Mouse (Mus musculus): ENCODE results near the gene Uvrag. TPM values are rescaled to one million over a fixed set of nuclear protein-coding genes. Genes with fewer than 3 reads are reported as not detected.

Gene Uvrag
- total RNA-seq (2012; rRNA removed) (14.1 and 15.0 TPM in 2 replicates), polyA plus RNA-seq (2012; ENCODE audit: insufficient read depth in 1 of 2, insufficient read length in 2 of 2, low read depth in 1 of 2, low replicate concordance in 2 of 2, missing spikeins in 1 of 2) (10 to 100 TPM in 1 of 2 experiments, not detected in 1; 19.5 TPM)

DNA sequence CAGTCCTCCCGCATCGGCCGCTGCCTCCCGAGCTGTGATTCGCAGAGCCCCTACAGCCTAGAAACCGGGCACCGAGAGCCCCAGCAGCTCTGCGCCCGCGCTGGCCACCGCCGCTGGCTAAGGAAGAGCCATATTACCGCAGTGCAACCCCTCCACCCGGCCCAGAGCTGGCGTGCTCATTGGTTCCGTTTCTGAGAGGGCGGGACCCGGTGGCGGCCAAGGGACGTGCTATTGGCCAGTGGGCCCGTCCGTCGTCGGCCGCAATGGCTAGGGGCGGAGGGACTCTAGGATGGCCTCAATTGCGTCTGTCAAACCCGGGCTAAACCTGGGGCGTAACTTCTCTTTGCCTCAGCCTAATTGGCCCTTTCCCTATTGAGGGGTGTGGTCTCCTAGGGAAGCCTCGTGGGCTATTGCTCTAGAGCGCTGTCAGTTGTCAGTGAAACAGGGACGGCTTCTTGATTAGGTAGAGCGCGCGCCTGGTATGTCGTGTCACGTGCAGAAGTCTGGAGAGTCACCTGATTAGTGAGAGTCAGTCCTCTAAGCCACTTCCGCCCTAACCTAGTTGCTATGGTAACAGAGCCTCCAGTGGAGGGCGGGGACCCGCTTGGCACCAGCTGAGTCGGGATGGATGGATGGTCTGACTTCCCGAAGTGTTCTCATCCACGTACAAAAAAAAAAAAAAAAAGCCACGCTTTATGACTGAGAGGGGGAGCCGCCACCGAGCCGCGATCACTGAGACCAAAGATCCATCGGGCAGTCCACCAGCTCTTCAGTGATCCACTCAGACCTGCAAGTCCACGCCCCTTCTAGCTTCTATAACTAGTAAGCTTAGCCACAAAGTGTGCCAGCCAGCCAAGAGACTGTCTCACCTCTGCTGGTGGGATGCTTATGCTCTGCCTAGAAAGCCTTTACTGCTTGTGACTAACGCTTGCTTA is at the start of gene Uvrag:
Uvrag (minus strand) TSS at position 158 of the 935 bp plus-strand sequence.
- Histone ChIP-seq H3K79me2 (ENCODE audit: control insufficient read depth, insufficient read depth, low read length, poor library complexity) (peaks cover 28% of the 10 kb centered on the region), H3K27me3 (ENCODE audit: control insufficient read depth in 1 of 2, insufficient read depth in 2 of 2, low read length in 2 of 2) (no peaks in the 10 kb centered on the region), H3K36me3 (ENCODE audit: control insufficient read depth in 1 of 2, insufficient read depth in 2 of 2, low read length in 2 of 2) (peaks cover 0 to 3% of the 10 kb centered on the region in 2 experiments; a peak in 1 of 4 replicates), H3K9ac (ENCODE audit: control insufficient read depth, low read depth, low read length, poor library complexity, severe bottlenecking) (peak within 1 kb of the TSS; percentile 89), H3K4me1 (ENCODE audit: control insufficient read depth in 1 of 2, insufficient read depth in 2 of 2, low read length in 2 of 2) (peaks cover 0 to 2% of the 10 kb centered on the region in 2 experiments; a peak in 1 of 4 replicates), H3K4me3 (ENCODE audit: control insufficient read depth in 1 of 2, insufficient read depth in 1 of 2, low read depth in 2 of 2, low read length in 2 of 2) (peak within 1 kb of the TSS; percentile 72 to 99), H3K9me3 (replicated peaks; ENCODE audit: insufficient read depth, low read length) (no peaks in the 10 kb centered on the region), H3K27ac (ENCODE audit: control insufficient read depth, low read depth, low read length) (peak within 1 kb of the TSS; percentile 47)
- peak; percentile 99 for DNase-seq (ENCODE audit: low read depth, low spot score)
- TF ChIP-seq MYC (IDR thresholded peaks at IDR 0.05; ENCODE audit: low read depth, low read length), result no peak
- peak; percentile 95 for TF ChIP-seq MAX (IDR thresholded peaks at IDR 0.05; ENCODE audit: low read length)
- TF ChIP-seq RAD21 (IDR thresholded peaks at IDR 0.05; ENCODE audit: low read depth, low read length), result no peak
- peak; percentile 40; the same call in 1 of the 2 replicates for TF ChIP-seq MAZ (IDR thresholded peaks at IDR 0.05; ENCODE audit: low read depth, low read length)
- no peak for TF ChIP-seq ZKSCAN1 (IDR thresholded peaks at IDR 0.05; ENCODE audit: low read depth, low read length)
- no peak for TF ChIP-seq SMC3 (IDR thresholded peaks at IDR 0.05; ENCODE audit: low read depth, low read length)
- TF ChIP-seq JUND (IDR thresholded peaks at IDR 0.05; ENCODE audit: low read depth, low read length), result no peak
- no peak for TF ChIP-seq TAL1 (IDR thresholded peaks at IDR 0.05; ENCODE audit: low read length)
- TF ChIP-seq TBP (IDR thresholded peaks at IDR 0.05; ENCODE audit: low read depth, low read length), result peak; percentile 74
- 0 out of 2 replicates have a peak, but pooled peaks have one; percentile 41 for TF ChIP-seq ZMIZ1 (IDR thresholded peaks at IDR 0.05; ENCODE audit: low read depth, low read length)
- TF ChIP-seq ZC3H11A (IDR thresholded peaks at IDR 0.05; ENCODE audit: low read depth, low read length), result no peak
- peak; percentile 95 for TF ChIP-seq ELF1 (IDR thresholded peaks at IDR 0.05; ENCODE audit: low read depth, low read length)
- peak; percentile 89 for TF ChIP-seq MXI1 (IDR thresholded peaks at IDR 0.05; ENCODE audit: low read depth, low read length)
- 0 out of 2 replicates have a peak, but pooled peaks have one; percentile 32 for TF ChIP-seq NRF1 (IDR thresholded peaks at IDR 0.05; ENCODE audit: insufficient read depth, low read depth, low read length, poor library complexity, severe bottlenecking)
- TF ChIP-seq GABPA (IDR thresholded peaks at IDR 0.05; ENCODE audit: low read depth, low read length), result no peak
- peak; percentile 85 to 86 for TF ChIP-seq POLR2A (IDR thresholded peaks at IDR 0.05; ENCODE audit: control insufficient read depth in 1 of 2, insufficient read depth in 1 of 2, low read depth in 1 of 2, low read length in 2 of 2, poor library complexity in 1 of 2)
- TF ChIP-seq POLR2AphosphoS5 (IDR thresholded peaks at IDR 0.05; ENCODE audit: borderline replicate concordance, low read depth, low read length), result no peak
- TF ChIP-seq POLR2AphosphoS2 (IDR thresholded peaks at IDR 0.05; ENCODE audit: low read length), result no peak
- TF ChIP-seq CTCF (IDR thresholded peaks at IDR 0.05 in 2 of 3, conservative IDR thresholded peaks at IDR 0.05 in 1 of 3; ENCODE audit: control insufficient read depth in 1 of 3, insufficient read depth in 1 of 3, low read depth in 2 of 3, low read length in 3 of 3, poor library complexity in 1 of 3, severe bottlenecking in 1 of 3), result no peak
- no peak for TF ChIP-seq ZNF384 (IDR thresholded peaks at IDR 0.05; ENCODE audit: low read depth, low read length)
- peak; percentile 97 for TF ChIP-seq SIN3A (IDR thresholded peaks at IDR 0.05; ENCODE audit: low read length)
- TF ChIP-seq USF1 (IDR thresholded peaks at IDR 0.05; ENCODE audit: low read depth, low read length), result peak; percentile 99
- TF ChIP-seq RCOR1 (IDR thresholded peaks at IDR 0.05; ENCODE audit: low read depth, low read length), result no peak
- peak; percentile 98 for TF ChIP-seq BHLHE40 (IDR thresholded peaks at IDR 0.05; ENCODE audit: borderline replicate concordance, low read depth, low read length)
- TF ChIP-seq KAT2A (conservative IDR thresholded peaks at IDR 0.05; ENCODE audit: low read depth, low read length), result no peak; the same call in 1 of the 2 replicates
- TF ChIP-seq MYB (IDR thresholded peaks at IDR 0.05; ENCODE audit: low read depth, low read length), result no peak
- TF ChIP-seq NELFE (IDR thresholded peaks at IDR 0.05; ENCODE audit: low read depth, low read length), result peak; percentile 79
- peak; percentile 92 to 98 for TF ChIP-seq USF2 (IDR thresholded peaks at IDR 0.05; ENCODE audit: borderline replicate concordance in 1 of 2, insufficient read depth in 1 of 2, low read depth in 1 of 2, low read length in 2 of 2)
- TF ChIP-seq E2F4 (IDR thresholded peaks at IDR 0.05; ENCODE audit: borderline replicate concordance, low read depth, low read length), result no peak; the same call in 1 of the 2 replicates
- peak; percentile 56; the same call in 1 of the 2 replicates for TF ChIP-seq TCF12 (IDR thresholded peaks at IDR 0.05; ENCODE audit: low read depth, low read length)
- no peak for TF ChIP-seq EP300 (IDR thresholded peaks at IDR 0.05; ENCODE audit: low read depth in 1 of 2, low read length in 2 of 2)
- TF ChIP-seq GATA1 (IDR thresholded peaks at IDR 0.05; ENCODE audit: low read depth, low read length), result peak; percentile 31
- peak; percentile 70; the same call in 1 of the 2 replicates for TF ChIP-seq CHD2 (IDR thresholded peaks at IDR 0.05; ENCODE audit: low read length)
- TF ChIP-seq CHD1 (IDR thresholded peaks at IDR 0.05; ENCODE audit: low read depth, low read length), result no peak
- no peak for TF ChIP-seq MAFK (IDR thresholded peaks at IDR 0.05; ENCODE audit: borderline replicate concordance, low read depth, low read length)
